Mouse (Mus musculus) Patski (cell line): ENCODE results near the gene Hcn4. TPM values are rescaled to one million over a fixed set of nuclear protein-coding genes. Genes with fewer than 3 reads are reported as not detected.

Source experiments
- ATAC-seq: fragments of 100-300 bp; one replicate; pipeline ENCODE4 v1.8.0; 2021
- CTCF ChIA-PET: fragments of 350-600 bp; sonication (Branson Sonifier 250); formaldehyde crosslinking; loops from one replicate; lab custom pipeline; 2022; ENCODE audit warnings: inconsistent platforms; lab: Charles Lee
- POLR2A ChIA-PET: fragments of 350-600 bp; sonication (Branson Sonifier 250); formaldehyde crosslinking; loops from one replicate; lab custom pipeline; 2022; ENCODE audit warnings: antibody characterized with exemption, inconsistent platforms; lab: Charles Lee
- DNase-seq: peaks from one replicate; pipeline ENCODE4 v3.0.0-alpha.2; 2011; ENCODE audit warnings: low read depth, low spot score
- H3K27me3 ChIP-seq: fragments of 371-371 bp; one replicate; pipeline ENCODE4 v1.5.1; 2021
- CTCF ChIP-seq: fragments of 100-300 bp; IDR thresholded peaks from one replicate; pipeline ENCODE4 v1.5.1; 2021
- in situ Hi-C: fragments of 300-500 bp; cut with MboI; formaldehyde crosslinking; loops from 3 replicates; pipeline ENCODE4 v1.11.1; 2018; ENCODE audit warnings: low pct_unique_long_range_greater_than_20kb, mixed read lengths
- polyA plus RNA-seq: library from polyadenylated mRNA; unstranded; gene quantifications from one replicate; pipeline ENCODE4 v1.2.3, GENCODE M21; 2021

Hcn4 gene
- polyA plus RNA-seq, 1 experiment from 2014 or later, result 0.03 TPM

DNA sequence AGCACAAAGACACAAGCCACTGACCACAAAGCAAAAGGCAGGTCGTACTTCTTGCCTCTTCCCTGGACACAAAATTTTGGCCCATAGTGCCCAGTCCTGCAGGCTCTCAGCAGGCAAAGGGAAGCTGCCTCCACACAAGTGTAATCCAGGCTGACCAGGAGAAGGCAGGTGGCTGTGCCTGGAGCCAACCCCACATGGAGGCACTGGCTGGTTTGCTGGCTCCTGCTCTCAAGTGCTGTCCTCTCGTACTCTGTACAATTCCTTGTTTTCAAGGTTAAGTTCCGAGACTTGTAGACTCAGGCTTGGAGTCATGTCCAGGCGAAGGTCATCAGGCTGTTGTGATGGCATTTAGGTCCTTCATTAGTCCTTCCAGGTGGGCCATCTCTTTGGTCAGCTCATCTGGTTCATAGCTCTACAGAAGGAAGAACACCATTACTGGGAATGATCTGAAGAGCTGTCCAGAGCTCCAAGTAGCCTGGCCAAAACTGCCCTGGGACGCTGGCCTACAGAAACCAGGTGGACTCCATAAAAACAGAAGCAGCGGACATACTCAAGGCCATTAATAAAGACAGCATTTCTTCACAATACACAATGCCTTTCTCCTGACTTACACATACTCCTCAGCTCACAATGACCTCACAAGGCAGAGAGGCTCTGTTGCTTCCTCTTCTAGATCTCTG, 53.9 kb downstream of the Hcn4 start:
- ChIA-PET POLR2A (no interaction called here), CTCF (interaction anchor here (1.2 kb wide), 1 partner anchor 298 kb away, joined by 3 read pairs; no protein-coding TSS in a partner anchor)
- in situ Hi-C loops, result loop anchor here (10.0 kb wide), 2 partner anchors 302 to 332 kb away; no protein-coding TSS in a partner anchor
- TF ChIP-seq CTCF, result no peak
- H3K27me3 ChIP-seq, result no peaks in the 10 kb centered on the region
- ATAC-seq, result no peak
- DNase-seq, result no peak

DNA sequence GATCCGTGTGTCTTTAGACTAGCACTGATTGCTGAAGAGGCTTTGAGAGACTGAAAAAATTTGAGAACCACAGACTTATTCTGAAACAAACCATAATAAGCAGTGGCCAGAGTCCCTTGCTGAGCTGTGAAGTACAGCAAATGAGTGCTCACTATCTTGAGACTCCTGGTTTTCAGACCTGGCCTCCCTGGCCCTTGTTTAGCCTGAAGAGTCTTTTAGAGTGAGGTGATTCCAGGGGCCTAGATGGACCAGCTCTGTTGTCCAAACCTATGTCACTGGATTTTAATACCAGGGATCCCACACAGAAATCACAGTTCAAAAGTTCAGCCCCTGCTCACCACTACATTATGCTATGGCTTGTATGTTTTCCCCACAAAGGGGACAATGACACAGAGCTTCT, 56.6 kb downstream of the Hcn4 start:
- no peak for ATAC-seq
- POLR2A ChIA-PET, result no interaction called here

DNA sequence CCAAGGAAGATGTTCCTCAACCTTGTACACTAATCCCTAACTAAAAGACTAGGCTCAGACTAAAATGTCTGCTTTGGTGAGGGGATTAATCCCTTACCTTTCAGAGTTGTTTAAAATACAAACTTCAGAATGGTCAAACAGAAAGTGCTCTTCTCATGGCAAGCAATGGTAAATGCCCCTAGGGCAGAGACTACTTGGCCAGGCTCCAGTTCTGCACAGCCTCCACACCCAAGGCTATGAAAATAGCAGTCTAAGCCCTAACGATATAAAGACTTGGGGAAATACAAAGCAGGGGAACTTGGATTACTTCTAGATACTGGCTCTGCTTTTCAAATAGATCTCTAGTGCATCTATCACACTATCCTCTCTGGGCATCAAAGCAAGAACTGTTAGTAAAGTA, 59.5 kb downstream of the Hcn4 start:
- in situ Hi-C loops, result no loop called here
- no peak for TF ChIP-seq CTCF
- DNase-seq (no peak), ATAC-seq (no peak)
- POLR2A ChIA-PET, result no interaction called here
- no peaks in the 10 kb centered on the region for H3K27me3 ChIP-seq
- CTCF ChIA-PET, result no interaction called here

More for the DNA sequence above, 56.6 kb downstream of the Hcn4 start:
- H3K27me3 ChIP-seq, result no peaks in the 10 kb centered on the region
- in situ Hi-C loops, result loop anchor here (10.0 kb wide), 2 partner anchors 305 to 335 kb away; no protein-coding TSS in a partner anchor
- CTCF ChIA-PET, result no interaction called here
- no peak for TF ChIP-seq CTCF
- no peak for DNase-seq

DNA sequence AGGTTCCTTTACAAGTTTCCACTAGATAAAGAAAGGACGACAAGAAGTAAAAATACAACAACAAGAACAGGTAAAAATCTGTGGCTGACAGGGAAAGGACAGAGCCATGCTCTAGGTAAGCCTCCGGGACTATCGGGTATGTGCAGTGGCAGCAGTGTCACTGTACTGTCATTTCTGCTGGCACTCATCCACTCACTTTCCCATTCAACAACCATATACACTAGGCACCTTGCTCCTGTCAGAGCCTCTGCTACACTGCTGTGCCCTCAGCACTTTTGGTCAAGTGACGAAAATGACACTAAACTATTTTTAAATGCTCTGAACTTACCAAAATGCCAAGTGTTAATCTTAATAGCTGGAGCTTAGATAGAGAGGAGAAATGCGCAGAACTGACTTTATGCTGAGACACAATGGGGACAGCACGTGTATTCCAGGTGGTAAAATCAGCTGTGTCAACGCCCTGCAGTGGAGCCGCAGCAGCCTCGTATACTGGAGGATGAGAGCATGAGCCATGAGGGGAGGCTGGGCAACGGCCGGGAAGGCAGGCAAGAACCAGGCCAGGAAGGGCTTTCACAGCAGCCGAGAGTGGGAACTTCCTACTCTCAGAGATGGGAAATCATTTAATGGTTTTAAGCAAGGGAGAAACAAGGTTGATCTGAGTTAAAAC, 66.7 kb downstream of the Hcn4 start:
- ATAC-seq (no peak), DNase-seq (no peak)
- ChIA-PET POLR2A (no interaction called here), CTCF (no interaction called here)
- in situ Hi-C loops, result no loop called here
- no peak for TF ChIP-seq CTCF
- no peaks in the 10 kb centered on the region for H3K27me3 ChIP-seq

DNA sequence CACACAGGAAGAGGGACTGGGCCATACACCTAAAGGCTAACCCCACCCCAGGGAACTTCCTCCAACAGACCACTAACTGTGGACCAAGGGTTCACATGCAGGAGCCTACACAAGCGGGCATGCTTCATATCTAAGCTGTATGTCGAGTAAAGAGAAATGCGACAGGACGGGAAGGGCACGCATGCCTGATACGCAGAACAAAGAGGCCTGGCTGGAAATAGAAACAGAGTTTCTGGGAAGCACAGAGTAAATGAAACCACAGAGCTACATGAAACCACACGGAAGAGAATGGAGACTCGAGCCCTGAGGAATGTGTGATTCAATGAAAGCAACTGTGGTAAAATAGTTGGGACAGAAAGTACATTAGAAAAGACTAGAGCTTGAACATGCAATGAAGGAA, 67.7 kb downstream of the Hcn4 start:
- DNase-seq, result no peak
- in situ Hi-C loops, result no loop called here
- H3K27me3 ChIP-seq, result no peaks in the 10 kb centered on the region
- TF ChIP-seq CTCF, result no peak
- CTCF ChIA-PET, result no interaction called here
- POLR2A ChIA-PET, result no interaction called here
- ATAC-seq, result no peak

DNA sequence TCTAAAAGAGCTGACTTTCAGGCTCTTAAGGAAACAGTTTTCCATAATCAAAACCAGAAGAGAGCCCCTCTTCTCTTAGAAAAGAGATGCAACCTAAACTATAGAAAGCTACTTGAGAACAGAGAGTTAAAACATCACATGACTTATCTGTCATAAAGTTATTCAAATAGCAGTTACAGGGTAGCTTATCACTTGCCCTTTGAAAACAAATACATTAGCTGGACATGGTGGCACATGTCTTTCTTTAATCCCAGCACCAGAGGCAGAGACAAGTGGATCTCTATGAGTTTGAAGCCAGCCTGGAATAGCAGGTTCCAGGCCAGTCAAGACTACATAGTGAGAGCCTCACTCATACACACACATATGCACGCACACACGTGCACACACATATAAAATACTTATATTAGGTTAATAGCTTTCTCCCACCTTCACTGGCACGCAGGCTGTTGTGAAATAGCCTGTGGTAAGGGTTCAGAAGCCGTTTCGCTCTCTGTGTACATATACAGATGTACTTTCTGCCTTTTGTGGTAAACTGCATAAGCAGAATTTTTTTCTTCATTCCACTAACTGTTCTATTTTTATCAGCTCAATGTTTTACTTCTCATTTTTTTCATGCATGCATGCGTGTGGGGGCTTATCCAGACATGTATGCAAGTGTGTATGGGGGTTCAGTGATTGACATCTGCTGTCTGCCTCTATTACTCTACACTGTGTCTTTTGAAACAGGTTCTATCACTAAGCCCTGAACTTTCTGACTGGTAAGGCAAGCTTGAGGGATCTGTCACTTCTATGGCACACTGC, 68.8 kb downstream of the Hcn4 start:
- DNase-seq (no peak), ATAC-seq (no peak)
- in situ Hi-C loops, result no loop called here
- no peaks in the 10 kb centered on the region for H3K27me3 ChIP-seq
- no peak for TF ChIP-seq CTCF
- POLR2A ChIA-PET, result no interaction called here
- CTCF ChIA-PET, result interaction anchor here (0.7 to 0.8 kb wide), 2 partner anchors 10 to 17 kb away, joined by 3 to 4 read pairs; no protein-coding TSS in a partner anchor

DNA sequence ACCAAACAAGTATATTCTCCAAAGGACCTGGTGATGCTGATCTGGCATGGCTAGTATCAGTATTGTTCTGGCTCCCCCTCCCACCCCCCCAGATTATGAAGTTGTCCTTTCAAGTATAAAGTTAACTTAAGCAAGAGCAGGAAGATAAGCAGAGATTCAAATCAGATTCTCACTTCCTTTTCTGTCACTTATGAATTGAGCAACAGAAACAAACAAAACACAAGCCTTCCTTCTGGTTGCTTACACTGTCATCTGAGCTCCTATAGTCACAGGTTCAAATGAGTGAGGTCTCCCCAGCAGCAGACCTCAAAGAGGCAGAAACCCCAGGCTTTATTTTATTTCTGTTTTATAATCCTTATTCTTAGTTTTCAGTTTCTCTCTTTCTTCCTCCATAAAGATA, 76.4 kb downstream of the Hcn4 start:
- TF ChIP-seq CTCF, result no peak
- ChIA-PET CTCF (interaction anchor here (1.1 kb wide), 1 partner anchor 11 kb away, joined by 3 read pairs; no protein-coding TSS in a partner anchor), POLR2A (no interaction called here)
- in situ Hi-C loops, result loop anchor here (5.0 kb wide), 1 partner anchor 368 kb away; no protein-coding TSS in a partner anchor
- ATAC-seq, result no peak
- H3K27me3 ChIP-seq, result no peaks in the 10 kb centered on the region
- DNase-seq, result no peak

DNA sequence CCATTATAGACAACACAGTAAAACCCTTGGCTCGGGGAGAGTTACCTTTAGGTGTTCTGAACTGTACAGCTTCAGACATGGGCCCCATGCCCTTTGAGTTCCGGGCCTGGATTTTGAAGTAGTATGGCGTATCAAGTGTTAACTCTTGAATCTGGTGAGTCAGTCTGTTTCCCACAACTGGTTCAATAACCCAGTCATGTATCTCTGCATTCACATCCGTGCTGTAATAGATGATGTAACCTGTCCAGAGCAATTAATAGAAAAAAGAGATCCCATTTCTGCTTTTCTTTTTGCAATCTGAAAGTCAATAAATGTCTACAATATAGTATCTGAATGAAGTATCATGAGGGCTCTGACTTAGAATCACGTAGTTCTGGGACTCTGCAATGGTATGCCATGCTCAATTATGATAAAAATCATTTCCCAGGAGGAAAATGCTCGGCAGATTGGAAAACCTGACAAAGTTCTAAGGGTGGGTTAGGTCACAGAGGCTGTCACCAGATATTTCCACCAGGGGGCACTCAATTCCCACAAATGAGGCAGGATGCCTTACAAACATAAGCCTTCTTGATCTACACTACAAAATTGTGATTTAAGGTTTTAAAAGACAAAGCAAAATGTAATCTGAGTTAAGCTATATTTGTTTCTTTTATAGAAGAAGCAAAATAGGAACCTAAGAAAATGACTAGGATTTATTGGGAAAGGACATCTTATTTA, 79.8 kb downstream of the Hcn4 start:
- ATAC-seq, result no peak

More for the DNA sequence above, 79.8 kb downstream of the Hcn4 start:
- ChIA-PET CTCF (interaction anchor here (1.3 kb wide), 1 partner anchor 11 kb away, joined by 3 read pairs; no protein-coding TSS in a partner anchor), POLR2A (no interaction called here)
- DNase-seq, result no peak
- in situ Hi-C loops, result no loop called here
- H3K27me3 ChIP-seq, result no peaks in the 10 kb centered on the region
- TF ChIP-seq CTCF, result peak; percentile 83

Other genes starting within 250 kb of the Hcn4 start
- 424 TPM for gene Nptn, start 241.2 kb upstream of the Hcn4 start, polyA plus RNA-seq
- gene Rec114, start 79.4 kb upstream of the Hcn4 start, polyA plus RNA-seq, result 0.36 TPM
- gene Neo1, start 213.0 kb downstream of the Hcn4 start, polyA plus RNA-seq, result 49.0 TPM